Mouse (Mus musculus) neural tube, embryonic 13.5 days (tissue): ENCODE results near the gene C730034F03Rik. TPM values are rescaled to one million over a fixed set of nuclear protein-coding genes. Genes with fewer than 3 reads are reported as not detected.

Source experiments
- ATAC-seq: fragments of 200-750 bp; cut with Nextera tagmentation; 2 replicates; pipeline ENCODE4 v1.8.0; 2017; ENCODE audit warnings: low read depth, mild to moderate bottlenecking, moderate TSS enrichment, moderate library complexity
- H3K27ac ChIP-seq: fragments of 300-500 bp; sonication (generic); replicated peaks from 2 replicates; pipeline ENCODE4 v1.5.1; 2015; ENCODE audit warnings: moderate library complexity, mild to moderate bottlenecking, inconsistent platforms
- H3K27me3 ChIP-seq: fragments of 300-500 bp; sonication (generic); 2 replicates; pipeline ENCODE4 v1.6.1; 2015; ENCODE audit warnings: mild to moderate bottlenecking, inconsistent platforms
- H3K36me3 ChIP-seq: fragments of 300-500 bp; sonication (generic); 2 replicates; pipeline ENCODE4 v1.6.1; 2015; ENCODE audit warnings: mild to moderate bottlenecking, inconsistent platforms
- H3K4me1 ChIP-seq: fragments of 300-500 bp; sonication (generic); replicated peaks from 2 replicates; pipeline ENCODE4 v1.6.1; 2015; ENCODE audit warnings: inconsistent platforms
- H3K4me2 ChIP-seq: fragments of 300-500 bp; sonication (generic); 2 replicates; pipeline ENCODE4 v1.6.1; 2015; ENCODE audit warnings: inconsistent platforms, mild to moderate bottlenecking, moderate library complexity
- H3K4me3 ChIP-seq: fragments of 300-500 bp; sonication (generic); 2 replicates; pipeline ENCODE4 v1.5.1; 2015; ENCODE audit warnings: mild to moderate bottlenecking, inconsistent platforms
- H3K9ac ChIP-seq: fragments of 300-500 bp; sonication (generic); 2 replicates; pipeline ENCODE4 v1.6.1; 2015; ENCODE audit warnings: moderate library complexity, mild to moderate bottlenecking, inconsistent platforms
- H3K9me3 ChIP-seq: fragments of 300-500 bp; sonication (generic); 2 replicates; pipeline ENCODE4 v1.6.1; 2016; ENCODE audit warnings: inconsistent platforms
- WGBS: fragments of 180-500 bp; shearing (Covaris S2); methylation state at CpG from one replicate; pipeline ENCODE4 v1.1.7; 2015; 5-methylcytosine and 5-hydroxymethylcytosine counted together
- polyA plus RNA-seq: library from polyadenylated mRNA; unstranded; fragments of >200 nt; fragmentation: Nextera tagmentation; extraction: Ambion mirVana; gene quantifications from 2 replicates; pipeline ENCODE4 v1.2.1, GENCODE M21; 2015

The C730034F03Rik gene
- polyA plus RNA-seq, 1 experiment from 2014 or later: 7.3 TPM

DNA sequence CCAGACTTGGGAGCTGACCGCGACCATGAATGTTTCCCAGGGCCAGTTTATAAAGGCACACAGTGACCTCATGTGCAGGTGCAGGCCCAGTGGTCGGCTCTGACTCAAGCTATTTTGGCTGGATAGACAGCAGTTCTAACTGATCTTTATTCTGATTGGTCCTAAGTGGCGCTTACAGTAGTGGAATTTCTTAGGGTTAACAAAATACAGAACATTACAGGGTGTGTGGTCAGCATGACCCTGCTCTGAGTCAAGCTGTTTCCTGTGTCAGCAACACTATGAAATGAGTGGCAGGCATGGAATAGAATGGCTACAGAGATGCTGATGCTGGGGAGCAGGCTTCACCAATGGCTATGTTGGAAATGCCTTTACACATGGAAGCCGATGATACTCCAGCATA is 6.5 kb downstream of the C730034F03Rik start:
- peaks cover 11% of the 10 kb centered on the region; the same call in 1 of the 2 replicates for H3K4me1 ChIP-seq
- no peaks in the 10 kb centered on the region for H3K9me3 ChIP-seq
- H3K4me3 ChIP-seq: no peak overlapping the region
- H3K9ac ChIP-seq: no peak overlapping the region
- 90% methylated on average over 5 of the region's 5 CpGs for WGBS
- no peaks in the 10 kb centered on the region for H3K36me3 ChIP-seq
- ATAC-seq: no peak
- H3K27ac ChIP-seq: no peak overlapping the region
- H3K27me3 ChIP-seq: no peaks in the 10 kb centered on the region
- H3K4me2 ChIP-seq: no peak overlapping the region

DNA sequence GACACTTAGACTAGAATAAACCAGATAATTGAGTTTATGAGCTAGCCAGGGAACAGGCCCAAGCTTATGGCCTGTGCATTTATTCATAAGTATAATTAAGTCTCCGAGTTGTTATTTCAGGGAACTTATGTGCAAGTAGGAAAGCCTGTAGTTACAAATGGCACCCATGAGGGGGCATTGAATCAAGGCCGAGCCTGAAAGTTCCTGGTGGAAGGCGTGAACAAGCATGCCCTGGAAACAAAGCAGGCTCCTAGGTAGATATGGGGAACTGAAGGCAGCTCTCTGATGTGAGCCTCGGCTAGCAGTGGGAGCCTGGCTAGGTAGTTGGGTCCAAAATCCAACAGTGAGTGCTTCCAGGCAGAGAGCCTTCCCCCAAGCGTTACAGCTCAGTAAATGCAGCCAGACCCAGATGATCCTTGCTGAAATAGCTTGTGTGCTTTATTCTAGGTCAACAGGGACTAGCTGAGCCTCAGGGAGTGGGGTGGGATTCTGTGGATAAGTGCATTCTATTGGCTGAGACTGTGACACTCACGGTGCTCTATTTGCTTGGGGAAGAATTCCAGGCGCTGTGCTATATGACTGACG is 13.2 kb downstream of the C730034F03Rik start:
- no peak overlapping the region for H3K27ac ChIP-seq
- H3K4me1 ChIP-seq: no peaks in the 10 kb centered on the region
- no peaks in the 10 kb centered on the region for H3K9me3 ChIP-seq
- no peak for ATAC-seq
- 39% methylated on average over 8 of the region's 8 CpGs for WGBS
- no peaks in the 10 kb centered on the region for H3K36me3 ChIP-seq
- H3K9ac ChIP-seq: no peak overlapping the region
- no peak overlapping the region for H3K4me2 ChIP-seq
- H3K4me3 ChIP-seq: no peak overlapping the region
- no peaks in the 10 kb centered on the region for H3K27me3 ChIP-seq

DNA sequence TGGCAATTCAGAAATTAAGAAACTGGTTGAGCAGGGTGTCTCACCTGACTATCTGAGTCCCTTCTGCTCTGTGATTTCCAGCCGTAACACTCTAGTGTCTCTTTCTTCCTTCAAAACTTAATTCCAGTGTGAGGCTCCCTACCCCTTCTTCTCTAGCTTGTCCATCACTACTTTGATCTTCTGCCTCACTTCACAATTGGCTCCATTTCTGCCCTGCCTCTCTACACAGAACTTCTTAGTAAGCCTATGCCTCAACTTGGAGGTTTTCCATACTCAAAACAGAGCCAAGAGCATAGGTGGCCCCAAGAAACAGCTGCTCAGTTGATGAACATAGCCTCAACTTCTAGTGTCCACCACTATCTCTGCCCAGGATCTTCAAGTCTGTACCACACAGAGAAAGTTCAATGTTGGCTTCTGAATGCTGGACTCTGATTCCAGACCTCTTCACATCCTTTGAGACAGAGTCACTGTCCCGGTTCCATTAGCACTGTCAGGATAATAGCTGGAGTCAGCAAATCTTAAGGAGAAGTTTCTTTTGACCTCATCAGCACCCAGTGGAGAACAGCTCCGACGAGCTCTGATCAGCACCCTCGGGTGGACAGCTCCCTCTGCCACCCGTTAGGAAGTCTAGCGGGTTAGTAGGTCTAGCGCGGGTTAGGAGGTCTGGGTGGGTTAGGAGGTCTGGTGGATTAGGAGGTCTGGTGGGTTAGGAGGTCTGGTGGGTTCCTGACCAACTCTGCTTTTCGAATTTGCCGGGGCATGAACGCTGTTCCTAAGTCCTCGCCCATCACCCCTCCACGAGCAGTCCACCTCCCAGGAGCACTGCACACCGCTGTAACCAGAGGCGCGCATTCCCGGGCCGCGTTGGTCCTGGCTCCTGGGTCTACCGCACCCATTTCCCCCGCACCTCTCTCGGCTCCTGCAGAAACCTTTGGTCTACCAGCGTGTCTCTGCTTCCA is 23.8 kb downstream of the C730034F03Rik start:
- peak; percentile 87 for ATAC-seq
- peak overlapping the region; percentile 91 for H3K4me2 ChIP-seq
- peak overlapping the region; percentile 83 for H3K27ac ChIP-seq
- H3K9ac ChIP-seq: peak overlapping the region; percentile 91
- 5% methylated on average over 24 of the region's 24 CpGs for whole genome bisulfite sequencing
- peaks cover 16% of the 10 kb centered on the region; the same call in 1 of the 2 replicates for H3K27me3 ChIP-seq
- H3K36me3 ChIP-seq: peaks cover 20% of the 10 kb centered on the region
- peak overlapping the region; percentile 73 for H3K4me3 ChIP-seq
- H3K4me1 ChIP-seq: peaks cover 32% of the 10 kb centered on the region
- H3K9me3 ChIP-seq: no peaks in the 10 kb centered on the region

DNA sequence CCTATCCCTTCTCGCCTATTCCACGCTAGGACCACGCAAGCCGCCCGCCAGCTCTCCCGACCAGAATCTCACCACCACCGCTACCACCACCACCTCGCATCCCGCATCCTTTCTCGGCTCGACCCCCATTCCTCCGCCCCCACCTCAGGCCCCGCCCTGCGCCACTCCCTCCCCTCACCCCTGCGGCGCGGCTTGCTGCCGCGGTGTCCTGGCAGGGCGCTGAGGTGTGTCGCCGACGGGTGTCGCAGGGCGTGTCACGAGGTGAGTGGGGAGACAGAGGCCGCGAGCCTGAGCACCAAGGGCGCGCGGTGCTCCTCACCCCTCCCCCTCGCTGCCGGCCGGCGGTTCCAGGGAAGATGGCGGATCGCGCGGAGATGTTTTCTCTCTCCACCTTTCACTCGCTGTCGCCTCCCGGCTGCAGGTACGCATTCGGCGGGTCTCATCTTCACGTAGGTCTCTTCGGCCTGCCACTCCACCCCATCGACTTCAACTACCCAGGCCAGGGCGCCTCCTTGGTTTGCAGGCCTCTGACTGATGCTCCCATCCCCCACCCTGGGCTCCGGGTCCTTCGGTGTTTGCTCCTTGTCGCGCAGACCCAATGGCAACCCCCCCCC is 24.6 kb downstream of the C730034F03Rik start, which contains the start of gene Mapk8ip2:
Gene Mapk8ip2 (plus strand): TSS at position 49 of the 614 bp plus-strand sequence.
- H3K27ac ChIP-seq: peak within 1 kb of the TSS; percentile 83
- H3K27me3 ChIP-seq: peaks cover 16% of the 10 kb centered on the region; the same call in 1 of the 2 replicates
- peak within 1 kb of the TSS; percentile 91 for H3K4me2 ChIP-seq
- peak within 1 kb of the TSS; percentile 73 for H3K4me3 ChIP-seq
- no peaks in the 10 kb centered on the region for H3K9me3 ChIP-seq
- peak within 1 kb of the TSS; percentile 91 for H3K9ac ChIP-seq
- peak; percentile 86 for ATAC-seq
- under 1% methylated on average over 46 of the region's 53 CpGs for WGBS
- H3K36me3 ChIP-seq: peaks cover 28% of the 10 kb centered on the region
- H3K4me1 ChIP-seq: peaks cover 32% of the 10 kb centered on the region

- H3K4me3 ChIP-seq: peak overlapping the region; percentile 73
- H3K27me3 ChIP-seq: peaks cover 13% of the 10 kb centered on the region; the same call in 1 of the 2 replicates
- H3K4me1 ChIP-seq: peaks cover 32% of the 10 kb centered on the region
- peak overlapping the region; percentile 91 for H3K4me2 ChIP-seq
- peak overlapping the region; percentile 91 for H3K9ac ChIP-seq
- no peaks in the 10 kb centered on the region for H3K9me3 ChIP-seq
- H3K36me3 ChIP-seq: peaks cover 36% of the 10 kb centered on the region
- WGBS: 25% methylated on average over 4 of the region's 6 CpGs
- peak; percentile 19; the same call in 1 of the 2 replicates for ATAC-seq
- peak overlapping the region; percentile 83 for H3K27ac ChIP-seq
These were observed 25.5 kb downstream of the C730034F03Rik start for GRCm38 (mm10) chr15:89454857-89455256.

GRCm38 (mm10) chr15:89455642-89456041 is 26.3 kb downstream of the C730034F03Rik start:
- WGBS: 84% methylated on average over 6 of the region's 6 CpGs

DNA sequence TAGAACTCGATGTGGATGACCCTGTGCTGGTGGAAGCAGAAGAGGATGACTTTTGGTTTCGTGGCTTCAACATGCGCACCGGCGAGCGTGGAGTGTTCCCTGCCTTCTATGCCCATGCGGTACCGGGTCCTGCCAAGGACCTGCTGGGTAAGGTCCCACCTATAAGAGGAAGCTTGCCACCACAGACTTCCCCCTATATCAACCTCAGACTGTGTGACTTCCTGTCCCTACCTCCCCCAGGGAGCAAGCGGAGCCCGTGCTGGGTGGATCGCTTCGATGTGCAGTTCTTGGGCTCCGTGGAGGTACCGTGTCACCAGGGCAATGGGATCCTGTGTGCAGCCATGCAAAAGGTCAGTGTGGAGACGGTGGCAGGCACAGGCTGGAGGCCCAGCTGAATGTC is 29.6 kb downstream of the C730034F03Rik start:
- peaks cover 24% of the 10 kb centered on the region for H3K4me1 ChIP-seq
- no peaks in the 10 kb centered on the region for H3K9me3 ChIP-seq
- no peak for ATAC-seq
- H3K4me3 ChIP-seq: no peak overlapping the region
- H3K27me3 ChIP-seq: no peaks in the 10 kb centered on the region
- H3K4me2 ChIP-seq: no peak overlapping the region
- H3K9ac ChIP-seq: no peak overlapping the region
- peaks cover 76% of the 10 kb centered on the region for H3K36me3 ChIP-seq
- H3K27ac ChIP-seq: no peak overlapping the region
- 95% methylated on average over 15 of the region's 15 CpGs for WGBS

More at GRCm38 (mm10) chr15:89455642-89456041, 26.3 kb downstream of the C730034F03Rik start:
- peak overlapping the region; percentile 91 for H3K9ac ChIP-seq
- H3K27me3 ChIP-seq: peaks cover 13% of the 10 kb centered on the region; the same call in 1 of the 2 replicates
- H3K36me3 ChIP-seq: peaks cover 43% of the 10 kb centered on the region
- H3K27ac ChIP-seq: no peak overlapping the region
- peaks cover 32% of the 10 kb centered on the region for H3K4me1 ChIP-seq
- H3K4me3 ChIP-seq: peak overlapping the region; percentile 73
- no peak for ATAC-seq
- peak overlapping the region; percentile 91 for H3K4me2 ChIP-seq
- H3K9me3 ChIP-seq: no peaks in the 10 kb centered on the region

GRCm38 (mm10) chr15:89459821-89460220 is 30.4 kb downstream of the C730034F03Rik start:
- H3K27me3 ChIP-seq: no peaks in the 10 kb centered on the region
- H3K36me3 ChIP-seq: peaks cover 80% of the 10 kb centered on the region
- H3K9me3 ChIP-seq: no peaks in the 10 kb centered on the region
- no peak overlapping the region for H3K27ac ChIP-seq
- no peak overlapping the region for H3K9ac ChIP-seq
- H3K4me2 ChIP-seq: no peak overlapping the region
- H3K4me3 ChIP-seq: no peak overlapping the region
- H3K4me1 ChIP-seq: peaks cover 26% of the 10 kb centered on the region
- WGBS: 89% methylated on average over 7 of the region's 7 CpGs
- ATAC-seq: no peak

DNA sequence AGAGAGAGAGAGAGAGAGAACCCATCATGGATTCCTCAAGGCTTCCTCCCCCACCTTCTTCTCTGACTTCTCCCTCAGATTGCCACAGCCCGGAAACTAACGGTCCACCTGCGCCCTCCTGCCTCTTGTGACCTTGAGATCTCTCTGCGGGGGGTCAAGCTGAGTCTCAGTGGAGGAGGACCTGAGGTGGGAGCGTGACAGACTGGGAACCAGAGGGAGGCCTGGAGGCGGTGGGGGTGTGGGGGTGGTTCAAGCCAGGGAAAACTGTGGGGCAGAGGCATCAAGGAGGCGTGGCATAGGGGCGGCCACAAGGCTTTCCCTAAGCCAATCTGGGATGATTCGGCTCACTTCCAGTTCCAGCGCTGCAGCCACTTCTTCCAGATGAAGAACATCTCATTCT is 30.9 kb downstream of the C730034F03Rik start:
- ATAC-seq: no peak
- Histone ChIP-seq H3K27me3 (no peaks in the 10 kb centered on the region), H3K27ac (no peak overlapping the region), H3K9me3 (no peaks in the 10 kb centered on the region), H3K36me3 (peaks cover 80% of the 10 kb centered on the region), H3K9ac (no peak overlapping the region), H3K4me1 (peaks cover 26% of the 10 kb centered on the region), H3K4me3 (no peak overlapping the region), H3K4me2 (no peak overlapping the region)
- 74% methylated on average over 10 of the region's 10 CpGs for WGBS

DNA sequence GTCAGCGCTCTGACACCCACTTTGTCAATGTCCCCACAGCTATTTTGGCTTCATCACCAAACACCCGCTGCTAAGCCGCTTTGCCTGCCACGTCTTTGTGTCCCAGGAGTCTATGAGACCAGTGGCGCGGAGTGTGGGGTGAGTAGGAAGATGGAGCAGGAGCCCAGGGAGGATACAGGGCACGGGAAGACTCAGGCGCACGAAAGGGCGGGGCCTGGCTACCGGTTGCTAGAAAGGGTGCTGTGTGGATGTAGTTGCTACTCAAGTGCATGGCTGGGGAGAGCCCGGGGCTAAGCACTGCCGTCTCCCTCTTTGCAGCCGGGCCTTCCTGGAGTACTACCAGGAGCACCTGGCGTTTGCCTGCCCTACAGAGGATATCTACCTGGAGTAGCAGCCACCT is 31.9 kb downstream of the C730034F03Rik start:
- Histone ChIP-seq H3K4me1 (peaks cover 16% of the 10 kb centered on the region), H3K27ac (no peak overlapping the region), H3K9me3 (no peaks in the 10 kb centered on the region), H3K9ac (no peak overlapping the region), H3K4me2 (no peak overlapping the region), H3K27me3 (no peaks in the 10 kb centered on the region), H3K4me3 (no peak overlapping the region), H3K36me3 (peaks cover 79% of the 10 kb centered on the region)
- WGBS: 86% methylated on average over 15 of the region's 15 CpGs
- no peak for ATAC-seq

DNA sequence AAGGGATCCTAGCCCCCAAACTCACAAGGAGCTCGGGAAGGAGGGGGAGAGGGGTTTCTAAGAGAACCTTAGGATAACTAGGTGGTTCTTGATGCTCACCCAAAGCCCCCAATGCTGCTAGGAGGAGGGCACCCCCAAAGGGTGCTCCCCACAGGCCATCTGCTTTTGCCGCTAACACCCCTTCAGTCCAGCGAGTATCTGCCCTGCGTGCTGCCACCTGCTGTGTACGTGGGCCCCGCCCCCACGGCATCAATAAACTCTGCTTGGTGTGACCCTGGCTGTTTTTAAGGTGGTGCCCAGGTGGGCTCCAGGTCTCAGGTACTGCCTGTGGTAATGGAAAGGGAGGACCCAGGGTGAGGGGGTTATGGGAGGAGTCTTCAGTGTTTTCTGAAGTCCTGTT is 32.8 kb downstream of the C730034F03Rik start:
- H3K4me2 ChIP-seq: no peak overlapping the region
- H3K27me3 ChIP-seq: no peaks in the 10 kb centered on the region
- no peak for ATAC-seq
- WGBS: 76% methylated on average over 7 of the region's 7 CpGs
- H3K4me3 ChIP-seq: no peak overlapping the region
- peaks cover 11% of the 10 kb centered on the region for H3K4me1 ChIP-seq
- H3K9me3 ChIP-seq: no peaks in the 10 kb centered on the region
- H3K9ac ChIP-seq: no peak overlapping the region
- H3K36me3 ChIP-seq: peaks cover 70% of the 10 kb centered on the region
- no peak overlapping the region for H3K27ac ChIP-seq
